Mouse (Mus musculus) heart, embryonic 10.5 days (tissue): ENCODE data around the gene Pcnx2. TPM values are rescaled to one million over a fixed set of nuclear protein-coding genes. Genes with fewer than 3 reads are reported as not detected.

Experiments used
- DNase-seq: peaks from one replicate; pipeline ENCODE4 v3.0.0-alpha.2; 2017; ENCODE audit warnings: low spot score
- H3K27ac ChIP-seq: fragments of 300-500 bp; sonication (generic); 2 replicates; pipeline ENCODE4 v1.5.1; 2016; ENCODE audit warnings: mild to moderate bottlenecking
- H3K27me3 ChIP-seq: fragments of 300-500 bp; sonication (generic); 2 replicates; pipeline ENCODE4 v1.6.1; 2016; ENCODE audit warnings: mild to moderate bottlenecking; ENCODE audit not compliant: poor library complexity, insufficient read depth, severe bottlenecking
- H3K36me3 ChIP-seq: fragments of 300-500 bp; sonication (generic); 2 replicates; pipeline ENCODE4 v1.6.1; 2016; ENCODE audit warnings: mild to moderate bottlenecking, moderate library complexity
- H3K4me1 ChIP-seq: fragments of 300-500 bp; sonication (generic); 2 replicates; pipeline ENCODE4 v1.6.1; 2016; ENCODE audit warnings: mild to moderate bottlenecking
- H3K4me3 ChIP-seq: fragments of 300-500 bp; sonication (generic); 2 replicates; pipeline ENCODE4 v1.5.1; 2016; ENCODE audit warnings: mild to moderate bottlenecking, moderate library complexity
- H3K9me3 ChIP-seq: fragments of 300-500 bp; sonication (generic); 2 replicates; pipeline ENCODE4 v1.6.1; 2016; ENCODE audit warnings: mild to moderate bottlenecking, moderate library complexity
- WGBS: fragments of 180-500 bp; shearing (Covaris S2); methylation state at CpG from one replicate; pipeline ENCODE4 v1.1.7; 2016; 5-methylcytosine and 5-hydroxymethylcytosine counted together
- polyA plus RNA-seq: library from polyadenylated mRNA; unstranded; fragments of >200 nt; fragmentation: Nextera tagmentation; extraction: Ambion mirVana; gene quantifications from 2 replicates; pipeline ENCODE4 v1.2.1, GENCODE M21; 2016

Gene Pcnx2
- polyA plus RNA-seq, 1 experiment from 2014 or later: 0.44 TPM

- Histone ChIP-seq H3K27me3 (no peaks in the 10 kb centered on the region), H3K9me3 (no peaks in the 10 kb centered on the region), H3K4me1 (peaks cover 3% of the 10 kb centered on the region; the same call in 1 of the 2 replicates), H3K27ac (no peak overlapping the region), H3K4me3 (no peak overlapping the region), H3K36me3 (no peaks in the 10 kb centered on the region)
- no peak for DNase-seq
- 88% methylated on average over 5 of the region's 5 CpGs for WGBS
These were observed 188.9 kb downstream of the Pcnx2 start for GRCm38 (mm10) chr8:125709171-125709570.

DNA sequence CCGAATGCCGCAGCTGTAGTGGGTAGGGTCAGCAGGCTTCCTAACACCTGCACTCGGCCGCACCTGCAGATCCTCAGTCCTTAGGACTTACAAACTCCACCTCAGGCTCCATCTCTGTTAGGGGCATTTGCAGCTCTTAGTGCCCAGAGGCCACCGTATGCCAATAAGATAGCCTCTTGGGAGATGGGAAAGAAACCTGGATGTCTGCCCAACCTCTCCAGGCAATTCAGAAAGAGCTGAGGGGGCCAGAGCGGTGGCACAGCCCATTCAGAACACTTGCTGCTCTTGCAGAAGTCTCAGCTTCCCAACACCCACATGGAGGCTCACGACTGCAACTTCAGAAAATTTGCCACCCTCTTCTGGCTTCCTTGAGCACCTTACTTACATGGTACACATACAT is 192.3 kb downstream of the Pcnx2 start:
- Histone ChIP-seq H3K36me3 (no peaks in the 10 kb centered on the region), H3K4me1 (no peaks in the 10 kb centered on the region), H3K4me3 (no peak overlapping the region), H3K27ac (no peak overlapping the region), H3K9me3 (no peaks in the 10 kb centered on the region), H3K27me3 (no peaks in the 10 kb centered on the region)
- DNase-seq: no peak
- 82% methylated on average over 7 of the region's 7 CpGs for WGBS

GRCm38 (mm10) chr8:125704434-125704833 is 193.7 kb downstream of the Pcnx2 start:
- no peaks in the 10 kb centered on the region for H3K36me3 ChIP-seq
- WGBS: 86% methylated on average over 6 of the region's 6 CpGs
- H3K27ac ChIP-seq: no peak overlapping the region
- no peaks in the 10 kb centered on the region for H3K9me3 ChIP-seq
- H3K4me1 ChIP-seq: no peaks in the 10 kb centered on the region
- no peak overlapping the region for H3K4me3 ChIP-seq
- no peak for DNase-seq
- H3K27me3 ChIP-seq: no peaks in the 10 kb centered on the region

DNA sequence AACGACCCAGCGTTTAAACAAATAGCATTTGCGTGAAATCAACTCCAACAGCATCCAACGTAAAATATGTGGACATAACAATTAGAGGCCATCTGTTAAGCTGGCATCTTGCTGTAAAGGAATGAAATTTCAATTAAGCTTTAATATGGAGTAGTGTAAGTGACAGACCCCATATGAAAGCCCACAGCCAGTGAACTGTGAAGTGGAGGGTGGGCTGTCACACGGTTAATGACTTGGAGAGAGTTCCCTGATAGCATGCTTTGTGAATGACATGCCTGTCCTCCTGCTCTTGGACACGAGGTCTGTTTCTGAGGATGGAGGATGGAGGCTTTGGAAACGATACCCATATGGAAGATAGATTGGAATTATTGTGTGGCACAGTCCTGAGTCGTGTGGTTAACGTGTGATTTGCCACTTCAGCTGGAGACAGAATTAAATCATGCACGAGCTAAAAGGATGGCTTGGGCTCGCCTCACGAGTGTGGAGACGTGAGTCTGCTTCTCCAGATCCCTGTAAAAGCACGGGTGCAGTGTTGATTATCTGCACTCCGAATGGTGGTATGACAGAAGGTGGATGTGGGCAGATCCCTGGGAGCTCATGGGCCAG is 195.1 kb downstream of the Pcnx2 start:
- Histone ChIP-seq H3K4me3 (no peak overlapping the region), H3K27me3 (no peaks in the 10 kb centered on the region), H3K36me3 (no peaks in the 10 kb centered on the region), H3K4me1 (no peaks in the 10 kb centered on the region), H3K9me3 (peaks cover 7% of the 10 kb centered on the region; the same call in 1 of the 2 replicates), H3K27ac (no peak overlapping the region)
- WGBS: 78% methylated on average over 15 of the region's 15 CpGs
- no peak for DNase-seq

Other genes with a start within 250 kb of the Pcnx2 start
- gene Map10, start 228.5 kb downstream of the Pcnx2 start, polyA plus RNA-seq: 6.3 and 7.5 TPM in 2 replicates
- 25.7 and 26.1 TPM in 2 replicates for gene Ntpcr, start 168.4 kb downstream of the Pcnx2 start, polyA plus RNA-seq
- gene Map3k21, start 12.1 kb upstream of the Pcnx2 start, polyA plus RNA-seq: 0.09 and 0.15 TPM in 2 replicates
- 2.8 and 8.7 TPM in 2 replicates for gene Kcnk1, start 96.9 kb upstream of the Pcnx2 start, polyA plus RNA-seq